Mouse (Mus musculus): ENCODE results near the gene Nek6. TPM values are rescaled to one million over a fixed set of nuclear protein-coding genes. Genes with fewer than 3 reads are reported as not detected.

Gene Nek6
- polyA plus RNA-seq, 1 experiment from 2014 or later = 67.5 TPM

- Histone ChIP-seq H3K9me3 (no peaks in the 10 kb centered on the region), H3K4me2 (no peak overlapping the region), H3K27ac (replicated peaks) (peak overlapping the region; percentile 41; the same call in 1 of the 2 replicates), H3K4me1 (replicated peaks) (peaks cover 34% of the 10 kb centered on the region), H3K9ac (no peak overlapping the region), H3K27me3 (no peaks in the 10 kb centered on the region), H3K4me3 (no peak overlapping the region), H3K36me3 (peaks cover 3% of the 10 kb centered on the region; the same call in 1 of the 2 replicates)
- WGBS = 41% methylated on average over 4 of the region's 4 CpGs
- no peak for ATAC-seq (ENCODE audit: low FRiP score, low read depth)
These were observed 104.6 kb downstream of the Nek6 start for GRCm38 (mm10) chr2:38616072-38616471.

GRCm38 (mm10) chr2:38616956-38617872, 105.8 kb downstream of the Nek6 start:
- Histone ChIP-seq H3K27me3 (no peaks in the 10 kb centered on the region), H3K27ac (replicated peaks) (no peak overlapping the region), H3K9me3 (no peaks in the 10 kb centered on the region), H3K9ac (no peak overlapping the region), H3K4me2 (no peak overlapping the region), H3K4me1 (replicated peaks) (peaks cover 44% of the 10 kb centered on the region), H3K36me3 (peaks cover 3% of the 10 kb centered on the region; the same call in 1 of the 2 replicates), H3K4me3 (no peak overlapping the region)
- WGBS = 77% methylated on average over 5 of the region's 5 CpGs
- ATAC-seq (ENCODE audit: low FRiP score, low read depth) = no peak

GRCm38 (mm10) chr2:38619777-38620176, 108.3 kb downstream of the Nek6 start:
- H3K4me1 ChIP-seq (replicated peaks) = peaks cover 36% of the 10 kb centered on the region
- no peaks in the 10 kb centered on the region for H3K9me3 ChIP-seq
- WGBS = 94% methylated on average over 4 of the region's 4 CpGs
- H3K27me3 ChIP-seq = no peaks in the 10 kb centered on the region
- H3K27ac ChIP-seq (replicated peaks) = no peak overlapping the region
- no peak overlapping the region for H3K9ac ChIP-seq
- no peak overlapping the region for H3K4me3 ChIP-seq
- ATAC-seq (ENCODE audit: low FRiP score, low read depth) = no peak
- H3K4me2 ChIP-seq = no peak overlapping the region
- no peaks in the 10 kb centered on the region for H3K36me3 ChIP-seq

- no peak for ATAC-seq (ENCODE audit: low FRiP score, low read depth)
- Histone ChIP-seq H3K36me3 (0 out of 2 replicates have a peak, but pooled peaks cover 5% of the 10 kb centered on the region), H3K9me3 (no peaks in the 10 kb centered on the region), H3K27ac (replicated peaks) (peak overlapping the region; percentile 70), H3K4me1 (replicated peaks) (peaks cover 23% of the 10 kb centered on the region), H3K9ac (no peak overlapping the region), H3K27me3 (no peaks in the 10 kb centered on the region), H3K4me3 (no peak overlapping the region), H3K4me2 (no peak overlapping the region)
- 69% methylated on average over 4 of the region's 4 CpGs for WGBS
These were observed 109.6 kb downstream of the Nek6 start for GRCm38 (mm10) chr2:38621076-38621475.

GRCm38 (mm10) chr2:38621610-38622021, 110.2 kb downstream of the Nek6 start:
- WGBS = 24% methylated on average over 6 of the region's 6 CpGs
- ATAC-seq (ENCODE audit: low FRiP score, low read depth) = peak; percentile 86
- H3K4me1 ChIP-seq (replicated peaks) = peaks cover 22% of the 10 kb centered on the region
- no peaks in the 10 kb centered on the region for H3K9me3 ChIP-seq
- H3K4me3 ChIP-seq = no peak overlapping the region
- H3K4me2 ChIP-seq = no peak overlapping the region
- no peaks in the 10 kb centered on the region for H3K27me3 ChIP-seq
- H3K9ac ChIP-seq = no peak overlapping the region
- peak overlapping the region; percentile 70 for H3K27ac ChIP-seq (replicated peaks)
- 0 out of 2 replicates have a peak, but pooled peaks cover 7% of the 10 kb centered on the region for H3K36me3 ChIP-seq

- ATAC-seq (ENCODE audit: low FRiP score, low read depth) = no peak
- Histone ChIP-seq H3K4me1 (replicated peaks) (peaks cover 18% of the 10 kb centered on the region), H3K27ac (replicated peaks) (no peak overlapping the region), H3K9ac (no peak overlapping the region), H3K4me2 (no peak overlapping the region), H3K27me3 (no peaks in the 10 kb centered on the region), H3K36me3 (peaks cover 14% of the 10 kb centered on the region; the same call in 1 of the 2 replicates), H3K9me3 (no peaks in the 10 kb centered on the region), H3K4me3 (no peak overlapping the region)
- 91% methylated on average over 3 of the region's 3 CpGs for WGBS
These were observed 112.0 kb downstream of the Nek6 start for GRCm38 (mm10) chr2:38623411-38623810.

DNA sequence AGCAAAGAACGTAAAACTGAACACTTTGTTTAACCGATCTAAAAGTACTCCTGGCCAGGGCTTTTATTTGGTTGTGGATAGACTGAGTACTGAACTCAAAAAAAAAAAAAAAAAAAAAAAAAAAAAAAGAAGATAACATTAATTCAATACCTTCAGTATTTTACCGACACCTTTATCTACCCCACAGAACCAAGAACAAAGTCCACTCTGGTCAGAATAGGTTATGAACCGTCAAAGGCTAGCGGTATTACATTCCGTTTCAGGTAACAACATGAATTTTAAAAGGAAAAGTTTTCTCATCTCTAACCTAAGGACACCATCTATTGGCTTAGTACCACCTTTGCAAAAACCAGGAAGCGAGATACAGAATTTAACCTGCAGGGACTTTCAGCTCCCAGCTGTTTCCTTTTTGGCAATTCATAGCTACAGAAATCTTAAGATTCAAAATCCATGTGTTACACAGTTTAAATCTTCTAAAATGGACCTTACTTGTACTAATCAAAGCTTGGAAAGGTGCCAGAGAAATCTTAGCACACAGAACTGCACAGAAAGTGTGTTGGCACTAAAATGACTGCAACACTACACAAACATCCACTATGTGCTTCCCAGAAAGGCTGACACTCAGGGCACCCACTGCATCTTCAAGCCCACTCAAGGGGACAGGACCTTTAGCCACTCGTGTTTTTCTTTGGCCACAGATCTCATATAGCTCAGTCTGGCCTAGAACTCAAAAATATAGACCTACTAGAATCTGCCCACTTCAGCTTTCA, 112.6 kb downstream of the Nek6 start:
- no peaks in the 10 kb centered on the region for H3K9me3 ChIP-seq
- peaks cover 18% of the 10 kb centered on the region for H3K4me1 ChIP-seq (replicated peaks)
- peaks cover 14% of the 10 kb centered on the region; the same call in 1 of the 2 replicates for H3K36me3 ChIP-seq
- H3K27ac ChIP-seq (replicated peaks) = no peak overlapping the region
- WGBS = 92% methylated on average over 8 of the region's 8 CpGs
- no peak overlapping the region for H3K4me2 ChIP-seq
- H3K9ac ChIP-seq = no peak overlapping the region
- ATAC-seq (ENCODE audit: low FRiP score, low read depth) = no peak
- no peak overlapping the region for H3K4me3 ChIP-seq
- no peaks in the 10 kb centered on the region for H3K27me3 ChIP-seq

DNA sequence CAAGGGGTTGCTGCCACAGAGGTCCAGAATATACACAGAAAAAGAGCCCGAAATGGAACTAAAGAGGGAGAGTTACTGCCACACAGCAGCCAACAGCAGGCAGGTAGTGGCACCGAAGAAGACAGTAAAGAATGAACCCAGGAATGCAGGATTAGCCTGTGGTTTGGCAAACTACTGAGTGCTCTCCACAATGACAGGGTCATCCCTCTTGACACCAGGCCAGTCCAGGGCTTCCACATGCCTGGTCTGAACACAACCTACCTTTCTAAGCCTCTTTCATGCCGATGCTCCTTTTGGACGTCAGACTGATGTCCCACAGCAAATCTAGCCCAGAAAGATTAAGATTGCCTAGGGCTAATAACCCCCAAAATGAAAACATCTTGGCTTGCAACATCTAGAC, 117.4 kb downstream of the Nek6 start:
- Histone ChIP-seq H3K27me3 (no peaks in the 10 kb centered on the region), H3K4me3 (no peak overlapping the region), H3K9ac (no peak overlapping the region), H3K36me3 (peaks cover 46% of the 10 kb centered on the region), H3K27ac (replicated peaks) (no peak overlapping the region), H3K4me2 (no peak overlapping the region), H3K4me1 (replicated peaks) (no peaks in the 10 kb centered on the region), H3K9me3 (no peaks in the 10 kb centered on the region)
- 98% methylated on average over 4 of the region's 4 CpGs for WGBS
- no peak for ATAC-seq (ENCODE audit: low FRiP score, low read depth)

DNA sequence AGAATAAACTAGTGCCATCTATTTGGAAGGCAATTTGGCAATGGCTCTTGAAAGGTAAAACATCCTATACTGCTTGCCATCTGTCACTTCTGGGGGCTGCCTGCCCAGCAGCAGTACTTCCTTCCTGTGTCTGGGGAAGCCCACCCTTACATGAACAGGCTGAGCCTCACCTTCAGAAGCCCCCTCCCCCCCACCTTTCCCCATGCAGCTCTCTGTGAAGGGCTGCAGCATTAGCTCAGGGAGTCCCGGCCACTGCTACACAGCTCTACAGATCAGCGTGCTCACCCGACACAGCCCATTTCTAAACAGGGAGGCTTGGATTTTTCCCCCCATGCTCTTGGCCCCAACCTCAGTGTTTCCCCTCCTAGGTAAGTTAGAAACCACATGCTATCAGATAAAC, 118.0 kb downstream of the Nek6 start:
- Histone ChIP-seq H3K4me2 (no peak overlapping the region), H3K9me3 (no peaks in the 10 kb centered on the region), H3K36me3 (peaks cover 52% of the 10 kb centered on the region), H3K27ac (replicated peaks) (no peak overlapping the region), H3K4me3 (no peak overlapping the region), H3K27me3 (no peaks in the 10 kb centered on the region), H3K4me1 (replicated peaks) (no peaks in the 10 kb centered on the region), H3K9ac (no peak overlapping the region)
- WGBS = 96% methylated on average over 3 of the region's 3 CpGs
- no peak for ATAC-seq (ENCODE audit: low FRiP score, low read depth)

GRCm38 (mm10) chr2:38630574-38630973, 119.1 kb downstream of the Nek6 start:
- H3K9ac ChIP-seq = no peak overlapping the region
- no peak overlapping the region for H3K4me3 ChIP-seq
- no peak overlapping the region for H3K4me2 ChIP-seq
- H3K9me3 ChIP-seq = no peaks in the 10 kb centered on the region
- 87% methylated on average over 2 of the region's 2 CpGs for WGBS
- H3K27ac ChIP-seq (replicated peaks) = no peak overlapping the region
- no peaks in the 10 kb centered on the region for H3K27me3 ChIP-seq
- ATAC-seq (ENCODE audit: low FRiP score, low read depth) = no peak
- no peaks in the 10 kb centered on the region for H3K4me1 ChIP-seq (replicated peaks)
- H3K36me3 ChIP-seq = peaks cover 63% of the 10 kb centered on the region

DNA sequence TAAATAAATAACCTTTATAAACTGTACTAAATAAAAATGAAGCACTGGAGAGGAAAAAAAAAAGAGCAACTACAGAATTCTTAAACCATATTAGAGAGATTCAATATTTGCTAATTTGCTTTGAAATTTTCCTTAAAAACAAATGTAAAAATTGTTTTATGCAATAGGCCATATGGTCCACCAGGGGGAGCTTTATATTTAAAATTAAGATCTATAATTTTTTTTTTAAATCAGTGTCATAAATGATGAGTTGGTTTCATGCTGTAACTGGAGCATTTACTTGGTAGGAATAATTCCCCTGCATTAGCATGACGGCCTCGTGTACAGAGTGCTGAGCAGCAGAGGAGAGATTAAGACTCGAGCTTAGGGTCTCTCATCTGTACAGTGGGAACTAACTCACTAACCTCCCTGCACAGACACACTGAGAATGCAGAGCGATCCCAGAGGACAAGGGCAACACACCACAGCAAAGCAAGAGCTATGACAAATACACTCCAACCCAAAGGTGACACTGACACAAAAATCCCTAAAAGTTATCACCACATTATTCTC, 126.3 kb downstream of the Nek6 start:
- Histone ChIP-seq H3K4me3 (no peak overlapping the region), H3K4me2 (no peak overlapping the region), H3K27me3 (no peaks in the 10 kb centered on the region), H3K9me3 (no peaks in the 10 kb centered on the region), H3K9ac (no peak overlapping the region), H3K4me1 (replicated peaks) (peaks cover 12% of the 10 kb centered on the region), H3K27ac (replicated peaks) (no peak overlapping the region), H3K36me3 (peaks cover 71% of the 10 kb centered on the region)
- 76% methylated on average over 4 of the region's 4 CpGs for WGBS
- ATAC-seq (ENCODE audit: low FRiP score, low read depth) = no peak

DNA sequence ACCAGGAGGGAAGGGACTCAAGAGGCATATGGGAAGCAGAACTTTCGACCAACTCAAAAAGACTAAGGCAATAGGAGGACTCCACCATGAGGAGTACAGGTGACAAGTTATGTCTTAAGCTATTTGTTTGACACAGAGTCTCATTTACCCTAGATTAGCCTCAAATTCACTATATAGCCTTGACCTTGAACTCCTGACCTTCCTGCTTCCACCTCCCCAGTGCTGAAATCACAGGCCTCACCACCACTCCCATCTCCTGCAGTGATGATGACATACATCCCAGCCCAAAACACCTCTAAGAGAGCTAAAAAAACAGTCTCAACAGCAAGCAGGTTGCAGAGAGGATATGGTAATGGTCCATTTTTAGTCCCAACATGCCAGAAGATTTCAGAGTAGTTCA, 130.3 kb downstream of the Nek6 start:
- 94% methylated on average over 1 of the region's 1 CpGs for WGBS
- Histone ChIP-seq H3K27me3 (no peaks in the 10 kb centered on the region), H3K9me3 (no peaks in the 10 kb centered on the region), H3K9ac (no peak overlapping the region), H3K4me1 (replicated peaks) (peaks cover 23% of the 10 kb centered on the region), H3K27ac (replicated peaks) (no peak overlapping the region), H3K36me3 (peaks cover 38% of the 10 kb centered on the region), H3K4me3 (no peak overlapping the region), H3K4me2 (no peak overlapping the region)
- ATAC-seq (ENCODE audit: low FRiP score, low read depth) = no peak

Data from hindbrain, embryonic 15.5 days (tissue).